Mouse (Mus musculus) cortical plate, adult 2 months (tissue): ENCODE measurements around the gene Hexb.

Source experiments
- CTCF ChIP-seq: fragments of 200-500 bp; IDR thresholded peaks from 2 replicates; pipeline ENCODE4 v1.5.1; 2011; ENCODE audit warnings: mild to moderate bottlenecking, control low read depth, low read length; ENCODE audit not compliant: insufficient read depth; ENCODE audit errors: extremely low read depth
- POLR2A ChIP-seq: fragments of 200-500 bp; IDR thresholded peaks from 2 replicates; pipeline ENCODE4 v1.6.1; 2011; ENCODE audit warnings: mild to moderate bottlenecking, low read length, control low read depth; ENCODE audit not compliant: insufficient read depth; ENCODE audit errors: extremely low read depth

GRCm38 (mm10) chr13:97220022-97220421, 21.9 kb upstream of the Hexb start:
- no peak for TF ChIP-seq CTCF
- TF ChIP-seq POLR2A: no peak
